Mouse (Mus musculus): ENCODE data around the gene Nagk. TPM values are rescaled to one million over a fixed set of nuclear protein-coding genes. Genes with fewer than 3 reads are reported as not detected.

The Nagk gene
- total RNA-seq (2021), result 10 to 100 TPM; 47.6 to 51.0 TPM
- long read RNA-seq, experiment 1, transcript Nagk-206 (10 exons, 1,049 nt), result minor isoform, 10 of 64 reads
- long read RNA-seq, experiment 1, transcript Nagk-210 (1 exons, 752 nt), result minor isoform, 10 of 64 reads
- long read RNA-seq, experiment 1, transcript Nagk-201 (10 exons, 1,405 nt), result major isoform, 14 of 64 reads
- long read RNA-seq, experiment 1, partial matches to known transcripts, result 9 of 64 reads
- long read RNA-seq, experiment 1, other reads (novel, unspliced or antisense), result 18 of 64 reads
- long read RNA-seq, experiment 2, transcript Nagk-210 (1 exons, 752 nt), result minor isoform, 8 of 57 reads
- long read RNA-seq, experiment 2, transcript Nagk-206 (10 exons, 1,049 nt), result minor isoform, 11 of 57 reads
- long read RNA-seq, experiment 2, transcript Nagk-201 (10 exons, 1,405 nt), result major isoform, 20 of 57 reads
- long read RNA-seq, experiment 2, partial matches to known transcripts, result 9 of 57 reads
- long read RNA-seq, experiment 2, other reads (novel, unspliced or antisense), result 9 of 57 reads

- H3K4me3 ChIP-seq, result peak within 1 kb of the TSS; percentile 83
- DNase-seq (ENCODE audit: low spot score in 2 of 2), result peak; percentile 88 to 93
- peak within 1 kb of the TSS; percentile 91 for H3K27ac ChIP-seq
- no peak for TF ChIP-seq CTCF (conservative IDR thresholded peaks at IDR 0.05)
Measured at GRCm38 (mm10) chr6:83794760-83795296, at the start of gene Nagk. Gene Nagk, plus strand, starts transcription at chr6:83794982.

DNA sequence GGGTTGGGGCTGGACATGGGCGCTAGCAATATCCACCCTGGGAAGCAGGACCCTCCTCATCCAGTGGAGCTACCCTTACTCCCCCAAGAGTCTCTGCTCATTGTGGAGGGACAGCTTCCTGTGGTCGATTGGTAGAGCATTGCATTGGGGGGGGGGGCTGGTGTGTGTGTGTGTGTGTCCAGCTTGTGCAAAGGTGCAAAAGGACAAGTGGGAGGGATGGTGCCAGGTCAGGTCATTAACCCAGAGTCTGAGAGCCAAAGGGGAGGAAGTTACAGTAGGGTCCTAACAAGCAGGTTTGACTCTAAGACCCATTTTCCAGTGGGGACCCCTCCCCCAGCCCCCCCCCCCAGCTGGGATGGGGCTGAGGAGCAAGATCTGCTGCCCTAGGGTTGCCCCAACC lies 49.3 kb upstream of the Nagk start:
- H3K27ac ChIP-seq, result no peak overlapping the region
- H3K4me3 ChIP-seq, result no peak overlapping the region
- no peak for DNase-seq (ENCODE audit: low spot score in 2 of 2)
- no peak for TF ChIP-seq CTCF (conservative IDR thresholded peaks at IDR 0.05)

DNA sequence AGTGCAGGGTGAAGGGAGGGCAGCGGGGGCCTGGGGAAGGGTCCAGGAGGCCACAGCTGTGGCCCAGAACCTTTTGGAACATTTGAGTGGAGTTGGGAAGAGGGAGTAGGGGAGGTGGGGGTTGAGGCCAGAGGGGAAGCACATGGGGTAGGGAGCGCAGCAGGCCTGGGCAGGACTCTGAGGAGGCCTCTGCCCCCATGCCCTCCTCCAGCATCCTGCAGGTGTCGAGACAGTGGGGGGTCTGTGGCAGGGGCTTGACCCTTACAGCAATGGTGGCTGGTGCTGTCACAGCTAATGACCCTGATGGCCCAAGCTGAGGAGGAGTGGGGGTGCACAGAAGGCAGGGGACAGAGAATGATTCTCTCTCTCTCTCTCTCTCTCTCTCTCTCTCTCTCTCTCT lies 45.5 kb upstream of the Nagk start:
- no peak overlapping the region for H3K27ac ChIP-seq
- no peak for TF ChIP-seq CTCF (conservative IDR thresholded peaks at IDR 0.05)
- no peak for DNase-seq (ENCODE audit: low spot score in 2 of 2)
- H3K4me3 ChIP-seq, result no peak overlapping the region

DNA sequence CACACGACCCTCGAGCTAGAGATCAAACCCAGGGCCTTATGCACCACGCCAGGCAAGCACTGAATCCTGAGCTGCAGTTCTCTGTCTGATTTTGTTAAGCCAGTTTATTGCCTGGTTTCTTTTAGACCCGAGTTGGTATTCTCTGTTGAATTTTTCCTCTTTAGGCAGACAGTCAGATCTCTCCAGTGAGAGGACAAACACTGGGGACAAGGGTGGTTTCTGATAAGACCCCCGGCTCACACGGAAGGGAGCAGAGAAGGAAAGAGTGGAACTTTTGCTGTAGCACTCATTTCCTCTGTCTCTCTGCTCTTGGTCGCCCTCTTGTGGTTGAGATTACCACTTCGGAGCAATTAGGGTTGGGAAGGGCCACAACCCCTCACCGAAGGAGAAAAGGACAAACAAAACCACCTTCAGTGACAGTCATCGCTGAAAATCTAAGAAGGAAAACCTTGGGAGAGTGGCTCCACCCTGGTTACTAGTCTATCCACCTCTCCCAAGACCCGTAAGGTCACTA lies 44.6 kb upstream of the Nagk start:
- H3K27ac ChIP-seq, result no peak overlapping the region
- TF ChIP-seq CTCF (conservative IDR thresholded peaks at IDR 0.05), result peak; percentile 91
- peak in 1 of 2 experiments; percentile 71 for DNase-seq (ENCODE audit: low spot score in 2 of 2)
- H3K4me3 ChIP-seq, result no peak overlapping the region

- Histone ChIP-seq H3K4me3 (no peak overlapping the region), H3K27ac (no peak overlapping the region)
- no peak for DNase-seq (ENCODE audit: low spot score in 2 of 2)
- TF ChIP-seq CTCF (conservative IDR thresholded peaks at IDR 0.05), result no peak
Measured at GRCm38 (mm10) chr6:83756051-83756450, 38.7 kb upstream of the Nagk start.

DNA sequence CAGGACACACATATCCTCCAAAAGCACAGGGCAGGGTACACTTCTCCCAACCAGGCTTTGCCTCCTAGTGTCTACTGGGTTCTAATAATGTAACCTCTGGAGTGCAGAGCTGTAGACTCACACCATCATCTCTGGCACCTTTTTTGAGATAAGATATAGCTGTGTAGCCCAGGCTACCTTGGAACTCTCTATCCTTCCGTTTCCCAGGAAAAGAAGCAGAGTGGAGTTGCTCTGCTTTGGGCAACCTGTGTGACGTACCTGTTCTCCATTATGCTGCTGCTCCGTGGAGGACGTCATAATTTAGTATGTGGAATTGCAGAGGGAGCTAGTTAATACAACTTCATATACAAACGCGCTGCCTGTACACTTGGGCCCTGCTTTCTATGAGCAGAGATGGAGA lies 32.4 kb upstream of the Nagk start, which contains the start of gene Ankrd53:
Gene Ankrd53, plus strand, starts transcription at position 301 of the 400 bp plus-strand sequence.
- no peak for DNase-seq (ENCODE audit: low spot score in 2 of 2)
- H3K27ac ChIP-seq, result no peak within 1 kb of the TSS
- peak within 1 kb of the TSS; percentile 17; the same call in 1 of the 2 replicates for H3K4me3 ChIP-seq
- TF ChIP-seq CTCF (conservative IDR thresholded peaks at IDR 0.05), result no peak

- TF ChIP-seq CTCF (conservative IDR thresholded peaks at IDR 0.05), result peak; percentile 28
- H3K27ac ChIP-seq, result no peak overlapping the region
- no peak for DNase-seq (ENCODE audit: low spot score in 2 of 2)
- H3K4me3 ChIP-seq, result peak overlapping the region; percentile 17; the same call in 1 of the 2 replicates
Measured at GRCm38 (mm10) chr6:83762880-83763431, 31.8 kb upstream of the Nagk start.

GRCm38 (mm10) chr6:83766982-83767381 lies 27.8 kb upstream of the Nagk start:
- no peak for DNase-seq (ENCODE audit: low spot score in 2 of 2)
- Histone ChIP-seq H3K27ac (no peak overlapping the region), H3K4me3 (no peak overlapping the region)
- no peak for TF ChIP-seq CTCF (conservative IDR thresholded peaks at IDR 0.05)

DNA sequence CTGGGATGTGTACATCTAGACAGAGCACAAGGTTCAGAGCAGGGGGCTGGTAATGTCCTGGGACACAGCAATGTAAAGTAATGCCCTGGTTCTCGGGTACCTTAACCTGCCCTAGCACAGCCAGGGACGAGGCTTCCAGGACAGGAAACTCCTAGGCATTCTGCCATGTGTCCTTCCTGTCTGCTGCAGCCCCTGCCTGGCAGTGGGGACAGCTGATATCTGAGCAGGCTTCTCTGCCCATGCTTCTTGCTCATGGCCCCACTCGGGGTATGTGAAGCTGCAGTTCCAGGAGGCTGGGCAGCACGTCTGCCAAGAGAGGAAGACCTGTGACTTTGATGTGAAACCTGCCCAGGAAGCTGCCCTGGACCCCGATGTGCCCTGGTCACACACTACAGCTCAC lies 26.3 kb upstream of the Nagk start:
- TF ChIP-seq CTCF (conservative IDR thresholded peaks at IDR 0.05), result no peak
- no peak overlapping the region for H3K27ac ChIP-seq
- no peak overlapping the region for H3K4me3 ChIP-seq
- DNase-seq (ENCODE audit: low spot score in 2 of 2), result no peak

GRCm38 (mm10) chr6:83774126-83774525 lies 20.7 kb upstream of the Nagk start:
- DNase-seq (ENCODE audit: low spot score in 2 of 2), result no peak
- H3K27ac ChIP-seq, result no peak overlapping the region
- TF ChIP-seq CTCF (conservative IDR thresholded peaks at IDR 0.05), result no peak
- H3K4me3 ChIP-seq, result peak overlapping the region; percentile 29; the same call in 1 of the 2 replicates

- Histone ChIP-seq H3K4me3 (peak overlapping the region; percentile 99), H3K27ac (peak overlapping the region; percentile 89)
- no peak for DNase-seq (ENCODE audit: low spot score in 2 of 2)
- TF ChIP-seq CTCF (conservative IDR thresholded peaks at IDR 0.05), result no peak
Measured at GRCm38 (mm10) chr6:83774781-83775563, 19.8 kb upstream of the Nagk start.

GRCm38 (mm10) chr6:83775638-83776293 lies 19.0 kb upstream of the Nagk start, which contains the start of gene Tex261:
Gene Tex261, minus strand, starts transcription at chr6:83775813.
- H3K4me3 ChIP-seq, result peak within 1 kb of the TSS; percentile 99
- DNase-seq (ENCODE audit: low spot score in 2 of 2), result peak; percentile 90 to 94
- peak; percentile 82 for TF ChIP-seq CTCF (conservative IDR thresholded peaks at IDR 0.05)
- H3K27ac ChIP-seq, result peak within 1 kb of the TSS; percentile 89

All from layer of hippocampus, adult 2 months (tissue).